Mouse (Mus musculus) MEL (cell line): Measurements from ENCODE around the gene Lrig2. TPM values are rescaled to one million over a fixed set of nuclear protein-coding genes. Genes with fewer than 3 reads are reported as not detected.

ENCODE experiments used
- DNase-seq: peaks from one replicate; pipeline ENCODE4 v3.0.0; 2011; ENCODE audit warnings: low read depth, low spot score
- H3K27ac ChIP-seq: 2 replicates; pipeline ENCODE4 v1.5.1; 2012; ENCODE audit warnings: low read depth, mild to moderate bottlenecking, control low read depth, low read length, moderate library complexity; ENCODE audit not compliant: control insufficient read depth
- H3K27me3 ChIP-seq, 2 experiments: fragments of 150-350 bp in 1 of 2; sonication (generic) in 1 of 2; 2 replicates each; pipeline ENCODE4 v1.6.1; 2012; ENCODE audit warnings: low read length in 2 of 2, mild to moderate bottlenecking in 2 of 2, improper control_type of control experiment in 1 of 2, moderate library complexity in 1 of 2; ENCODE audit not compliant: insufficient read depth in 2 of 2, control insufficient read depth in 1 of 2
- H3K36me3 ChIP-seq, 2 experiments: 2 replicates each; pipeline ENCODE4 v1.6.1; 2012 to 2014; ENCODE audit warnings: low read length in 2 of 2, improper control_type of control experiment in 1 of 2, inconsistent platforms in 1 of 2, mild to moderate bottlenecking in 1 of 2; ENCODE audit not compliant: insufficient read depth in 2 of 2, control insufficient read depth in 1 of 2
- H3K4me1 ChIP-seq, 2 experiments: fragments of 150-350 bp in 1 of 2; sonication (generic) in 1 of 2; 2 replicates each; pipeline ENCODE4 v1.6.1; 2012; ENCODE audit warnings: low read length in 2 of 2, improper control_type of control experiment in 1 of 2, mild to moderate bottlenecking in 1 of 2; ENCODE audit not compliant: insufficient read depth in 2 of 2, control insufficient read depth in 1 of 2
- H3K4me3 ChIP-seq, 2 experiments: fragments of 150-350 bp in 1 of 2; sonication (generic) in 1 of 2; 2 replicates each; pipeline ENCODE4 v1.5.1; 2012; ENCODE audit warnings: low read depth in 2 of 2, low read length in 2 of 2, mild to moderate bottlenecking in 2 of 2, moderate library complexity in 2 of 2, control low read depth in 1 of 2, improper control_type of control experiment in 1 of 2; ENCODE audit not compliant: control insufficient read depth in 1 of 2, insufficient read depth in 1 of 2
- H3K79me2 ChIP-seq: 2 replicates; pipeline ENCODE4 v1.6.1; 2012; ENCODE audit warnings: mild to moderate bottlenecking, low read length, moderate library complexity; ENCODE audit not compliant: control insufficient read depth, poor library complexity, insufficient read depth
- H3K9ac ChIP-seq: 2 replicates; pipeline ENCODE4 v1.6.1; 2012; ENCODE audit warnings: low read depth, mild to moderate bottlenecking, control low read depth, low read length, moderate library complexity; ENCODE audit not compliant: control insufficient read depth, poor library complexity, severe bottlenecking
- H3K9me3 ChIP-seq: fragments of 150-350 bp; sonication (generic); replicated peaks from 2 replicates; pipeline ENCODE4 v1.6.1; 2012; ENCODE audit warnings: mild to moderate bottlenecking, low read length, improper control_type of control experiment, moderate library complexity; ENCODE audit not compliant: insufficient read depth
- ELF1 ChIP-seq: IDR thresholded peaks from 2 replicates; pipeline ENCODE4 v1.6.1; 2014; ENCODE audit warnings: low read depth, mild to moderate bottlenecking, inconsistent platforms, low read length, improper control_type of control experiment, moderate library complexity
- EP300 ChIP-seq, 2 experiments: IDR thresholded peaks; 2 replicates each; pipeline ENCODE4 v1.6.1; 2011; ENCODE audit warnings: improper control_type of control experiment in 2 of 2, low read length in 2 of 2, low read depth in 1 of 2, mild to moderate bottlenecking in 1 of 2
- GABPA ChIP-seq: IDR thresholded peaks from 2 replicates; pipeline ENCODE4 v1.6.1; 2012; ENCODE audit warnings: low read depth, mild to moderate bottlenecking, inconsistent platforms, low read length, improper control_type of control experiment, moderate library complexity
- GATA1 ChIP-seq: IDR thresholded peaks from 2 replicates; pipeline ENCODE4 v1.6.1; 2011; ENCODE audit warnings: low read depth, low read length, improper control_type of control experiment
- HCFC1 ChIP-seq: IDR thresholded peaks from 2 replicates; pipeline ENCODE4 v1.6.1; 2012; ENCODE audit warnings: low read depth, mild to moderate bottlenecking, inconsistent platforms, low read length, improper control_type of control experiment, moderate library complexity
- KAT2A ChIP-seq: conservative IDR thresholded peaks from 2 replicates; pipeline ENCODE4 v1.6.1; 2012; ENCODE audit warnings: low read depth, low read length, improper control_type of control experiment, inconsistent platforms
- MEF2A ChIP-seq: IDR thresholded peaks from 2 replicates; pipeline ENCODE4 v1.6.1; 2014; ENCODE audit warnings: low read depth, mild to moderate bottlenecking, inconsistent platforms, low read length, improper control_type of control experiment; ENCODE audit not compliant: poor library complexity, insufficient replicate concordance, severe bottlenecking; ENCODE audit errors: extremely low read depth
- NELFE ChIP-seq: IDR thresholded peaks from 2 replicates; pipeline ENCODE4 v1.6.1; 2011; ENCODE audit warnings: low read depth, low read length, improper control_type of control experiment
- NRF1 ChIP-seq: IDR thresholded peaks from 2 replicates; pipeline ENCODE4 v1.6.1; 2014; ENCODE audit warnings: low read depth, mild to moderate bottlenecking, inconsistent platforms, low read length, improper control_type of control experiment, moderate library complexity; ENCODE audit not compliant: poor library complexity, insufficient read depth, severe bottlenecking
- POLR2A ChIP-seq, 2 experiments: IDR thresholded peaks; 2 replicates each; pipeline ENCODE4 v1.6.1; 2011 to 2012; ENCODE audit warnings: low read length in 2 of 2, mild to moderate bottlenecking in 2 of 2, control low read depth in 1 of 2, improper control_type of control experiment in 1 of 2, low read depth in 1 of 2, moderate library complexity in 1 of 2; ENCODE audit not compliant: control insufficient read depth in 1 of 2, insufficient read depth in 1 of 2, poor library complexity in 1 of 2
- RCOR1 ChIP-seq: IDR thresholded peaks from 2 replicates; pipeline ENCODE4 v1.6.1; 2012; ENCODE audit warnings: low read depth, mild to moderate bottlenecking, inconsistent platforms, low read length, improper control_type of control experiment
- SMC3 ChIP-seq: IDR thresholded peaks from 2 replicates; pipeline ENCODE4 v1.6.1; 2011; ENCODE audit warnings: low read depth, low read length, improper control_type of control experiment
- TAL1 ChIP-seq: IDR thresholded peaks from 2 replicates; pipeline ENCODE4 v1.6.1; 2012; ENCODE audit warnings: mild to moderate bottlenecking, inconsistent platforms, low read length, moderate library complexity, mixed read lengths
- TCF12 ChIP-seq: IDR thresholded peaks from 2 replicates; pipeline ENCODE4 v1.6.1; 2014; ENCODE audit warnings: low read depth, mild to moderate bottlenecking, inconsistent platforms, low read length, improper control_type of control experiment, moderate library complexity
- UBTF ChIP-seq: IDR thresholded peaks from 2 replicates; pipeline ENCODE4 v1.6.1; 2012; ENCODE audit warnings: low read depth, mild to moderate bottlenecking, inconsistent platforms, low read length, improper control_type of control experiment, moderate library complexity, borderline replicate concordance; ENCODE audit not compliant: insufficient read depth
- ZC3H11A ChIP-seq: IDR thresholded peaks from 2 replicates; pipeline ENCODE4 v1.6.1; 2012; ENCODE audit warnings: low read depth, mild to moderate bottlenecking, inconsistent platforms, low read length, improper control_type of control experiment
- ZKSCAN1 ChIP-seq: IDR thresholded peaks from 2 replicates; pipeline ENCODE4 v1.6.1; 2012; ENCODE audit warnings: low read depth, mild to moderate bottlenecking, inconsistent platforms, low read length, improper control_type of control experiment, moderate library complexity
- ZMIZ1 ChIP-seq: IDR thresholded peaks from 2 replicates; pipeline ENCODE4 v1.6.1; 2012; ENCODE audit warnings: low read depth, mild to moderate bottlenecking, inconsistent platforms, low read length, improper control_type of control experiment, moderate library complexity
- ZNF384 ChIP-seq: IDR thresholded peaks from 2 replicates; pipeline ENCODE4 v1.6.1; 2012; ENCODE audit warnings: low read depth, mild to moderate bottlenecking, inconsistent platforms, low read length, improper control_type of control experiment
- polyA plus RNA-seq, 2 experiments: library from polyadenylated mRNA; stranded (reverse) in 1 of 2; unstranded in 1 of 2; fragments of >175 nt in 1 of 2; fragments of >200 nt in 1 of 2; gene quantifications; 2 replicates each; pipeline versions ENCODE4 v1.2.1 to v1.2.4; 2012; ENCODE audit warnings: low replicate concordance in 2 of 2, low read depth in 1 of 2; ENCODE audit not compliant: insufficient read length in 2 of 2, insufficient read depth in 1 of 2, missing spikeins in 1 of 2
- total RNA-seq: library from RNA; depleted of rRNA; stranded (reverse); fragments of 300-350 nt; gene quantifications from 2 replicates; pipeline ENCODE4 v1.2.3, GENCODE M21; 2012

The Lrig2 gene
- total and polyA plus RNA-seq, 3 experiments, result 4.2 to 4.3 TPM; not detected in 1

- Histone ChIP-seq H3K36me3 (0 out of 4 replicates have a peak, but pooled peaks cover 0 to 2% of the 10 kb centered on the region in 2 experiments), H3K9ac (no peak overlapping the region), H3K4me1 (peaks cover 2 to 12% of the 10 kb centered on the region in 2 experiments; a peak in 3 of 4 replicates), H3K4me3 (no peak overlapping the region), H3K9me3 (no peaks in the 10 kb centered on the region), H3K27me3 (no peaks in the 10 kb centered on the region; a peak in 1 of 4 replicates), H3K27ac (no peak overlapping the region), H3K79me2 (no peaks in the 10 kb centered on the region)
- no peak for DNase-seq
- TF ChIP-seq ZNF384 (no peak), ELF1 (no peak), ZMIZ1 (no peak), GABPA (no peak), KAT2A (no peak), GATA1 (no peak), ZKSCAN1 (no peak), TAL1 (no peak), NELFE (no peak), UBTF (no peak)
These were observed 13.8 kb upstream of the Lrig2 start for GRCm38 (mm10) chr3:104525516-104525915.

DNA sequence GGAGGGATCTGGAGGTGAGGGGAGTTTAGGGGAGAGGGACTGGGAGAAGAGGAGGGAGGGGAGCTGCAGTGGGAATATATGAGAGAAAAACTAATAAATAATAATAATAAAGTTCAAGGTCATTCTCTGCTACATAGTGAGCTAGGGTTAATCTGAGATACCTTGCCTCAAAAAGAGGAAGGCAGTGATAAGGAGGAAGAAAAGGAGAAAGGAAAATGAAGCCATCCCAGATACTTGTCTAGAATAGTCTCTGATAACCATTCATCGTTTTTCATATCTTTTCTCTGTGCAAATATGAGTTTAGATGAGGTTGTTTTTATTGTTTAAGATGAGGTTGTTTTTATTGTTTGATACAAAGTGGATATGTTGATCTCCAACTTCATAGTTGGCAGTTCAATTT is 13.3 kb upstream of the Lrig2 start:
- H3K4me1 ChIP-seq, result peaks cover 2 to 12% of the 10 kb centered on the region in 2 experiments; a peak in 3 of 4 replicates
- no peak overlapping the region for H3K9ac ChIP-seq
- H3K9me3 ChIP-seq, result no peaks in the 10 kb centered on the region
- no peaks in the 10 kb centered on the region; a peak in 1 of 4 replicates for H3K27me3 ChIP-seq
- no peak for DNase-seq
- H3K4me3 ChIP-seq, result no peak overlapping the region
- H3K36me3 ChIP-seq, result 0 out of 4 replicates have a peak, but pooled peaks cover 0 to 2% of the 10 kb centered on the region in 2 experiments
- H3K79me2 ChIP-seq, result no peaks in the 10 kb centered on the region
- no peak overlapping the region for H3K27ac ChIP-seq
- TF ChIP-seq POLR2A (IDR thresholded peaks at IDR 0.05; ENCODE audit: control insufficient read depth in 1 of 2, insufficient read depth in 1 of 2, low read depth in 1 of 2, low read length in 2 of 2, poor library complexity in 1 of 2), result no peak
- TF ChIP-seq GABPA, result no peak
- TF ChIP-seq NRF1, result no peak
- TF ChIP-seq HCFC1, result no peak
- no peak for TF ChIP-seq ELF1
- TF ChIP-seq TCF12, result no peak
- peak; percentile 62 for TF ChIP-seq GATA1
- TF ChIP-seq SMC3, result no peak
- TF ChIP-seq MEF2A, result no peak
- TF ChIP-seq EP300 (IDR thresholded peaks at IDR 0.05; ENCODE audit: low read depth in 1 of 2, low read length in 2 of 2), result peak; percentile 35 to 69; a peak in 3 of 4 replicates
- TF ChIP-seq ZC3H11A, result no peak
- TF ChIP-seq RCOR1, result peak; percentile 66
- TF ChIP-seq KAT2A, result no peak
- TF ChIP-seq ZNF384, result no peak
